Mouse (Mus musculus) brain, embryonic 14.5 days (tissue): Measurements from ENCODE around the gene Ank2.

Experiments used
- CTCF ChIP-seq: fragments of 200-500 bp; IDR thresholded peaks from 2 replicates; pipeline ENCODE4 v1.5.1; 2012; ENCODE audit warnings: inconsistent platforms, mild to moderate bottlenecking, moderate library complexity, borderline replicate concordance; ENCODE audit not compliant: insufficient read depth, insufficient read length; ENCODE audit errors: extremely low read depth
- POLR2A ChIP-seq: fragments of 200-500 bp; IDR thresholded peaks from 2 replicates; pipeline ENCODE4 v1.6.1; 2012; ENCODE audit warnings: mild to moderate bottlenecking, inconsistent platforms, borderline replicate concordance; ENCODE audit not compliant: poor library complexity, insufficient read depth, insufficient read length, severe bottlenecking; ENCODE audit errors: extremely low read depth

DNA sequence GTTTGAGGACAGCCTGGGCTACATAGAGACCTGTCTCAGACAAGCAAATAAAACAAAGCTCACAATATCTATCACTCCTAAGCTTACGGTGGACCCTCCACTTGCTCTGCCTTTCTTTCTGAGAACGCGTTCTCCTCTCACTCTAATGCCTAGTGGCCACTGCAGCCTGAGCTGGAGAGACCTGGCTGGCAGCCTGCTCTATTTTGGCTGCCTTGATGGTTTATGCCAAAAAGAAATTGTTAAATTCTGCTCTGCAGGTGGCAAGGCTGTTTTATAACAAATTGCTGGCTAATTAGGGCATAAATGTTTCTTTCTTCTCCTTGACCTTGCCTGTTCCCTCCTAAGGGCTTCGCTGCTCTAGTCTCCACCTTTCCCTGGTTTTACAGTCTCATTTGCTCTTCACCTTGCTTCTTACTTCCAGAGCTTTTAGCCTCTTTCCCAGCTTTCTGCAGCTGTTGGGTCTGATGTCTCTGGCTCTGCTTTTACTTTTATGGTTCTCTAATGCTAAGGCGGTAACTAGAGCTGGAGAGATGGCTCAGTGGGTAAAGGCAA lies 293.2 kb downstream of the Ank2 start:
- TF ChIP-seq CTCF = no peak
- no peak for TF ChIP-seq POLR2A
